Comparison of ENCODE assay signal across 8 mouse cellular contexts in the genomic region with DNA sequence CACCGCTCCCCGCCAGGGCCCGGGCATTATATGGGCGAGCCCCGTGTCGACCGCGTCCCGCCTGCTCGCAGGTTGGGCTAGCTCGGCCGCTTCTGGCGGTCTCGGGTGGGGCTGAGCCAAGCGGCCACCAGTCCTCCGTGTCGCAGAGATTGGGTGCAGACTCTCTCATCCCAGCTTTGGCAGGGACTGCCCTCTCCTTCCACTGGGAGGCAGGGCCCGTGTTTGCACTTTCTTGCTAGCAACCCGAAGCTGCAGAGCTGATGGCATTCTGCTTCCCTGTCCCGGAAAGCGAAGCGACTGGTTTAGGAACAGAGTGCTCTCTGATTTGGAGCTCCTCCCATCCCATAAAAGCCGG. TPM values are rescaled to one million over a fixed set of nuclear protein-coding genes. Genes with fewer than 3 reads are reported as not detected.
DNase-seq lines count a peak whose midpoint lies in the region; ATAC-seq and TF ChIP-seq lines count a peak whose summit lies in the region.

No protein-coding gene starts in this region.

- no peak for DNase-seq in left cerebral cortex, adult 2 months (ENCODE audit: extremely low spot score in 1 of 2, low spot score in 2 of 2)
- no peak for DNase-seq in left cerebral cortex, postnatal 25 days (ENCODE audit: low spot score in 2 of 2)
- DNase-seq in brain, adult 2 months (ENCODE audit: low read depth, low spot score) = peak; percentile 79
- no peak for DNase-seq in right cerebral cortex, adult 2 months (ENCODE audit: low spot score in 2 of 2)
- DNase-seq in thymus, postnatal 25 days = no peak
- no peak for DNase-seq in kidney, adult 18-20 months

- ATAC-seq in granulocyte monocyte progenitor cell, adult 5-6 weeks (replicated peaks; ENCODE audit: poor library complexity, severe bottlenecking) = peak; percentile 4; the same call in 1 of the 2 replicates
- peak; percentile 6 for ATAC-seq in megakaryocyte, adult 5-6 weeks (ENCODE audit: poor library complexity, severe bottlenecking)

- H3K4me3 ChIP-seq in left cerebral cortex, adult 2 months = peak overlapping the region; percentile 98

- H3K27ac ChIP-seq in left cerebral cortex, adult 2 months = peak overlapping the region; percentile 99

- intact Hi-C loops in left cerebral cortex, adult 2 months (cut with DNase I) = loop anchor here (5.0 kb wide), 1 partner anchor 674 kb away; a partner anchor contains a TSS
- intact Hi-C loops in left cerebral cortex, postnatal 25 days (cut with DNase I) = loop anchor here (5.0 kb wide), 1 partner anchor 81 kb away; a partner anchor contains a TSS

- peak; percentile 10 for TF ChIP-seq CTCF in left cerebral cortex, adult 2 months (IDR thresholded peaks at IDR 0.05)

RNA-seq across cellular contexts. Expression of a gene that starts 0.5 kb away (rescaled TPM):
- total RNA-seq in left cerebral cortex, adult 2 months (2021) = 10 to 100 TPM; 19.3 to 19.9 TPM
- total RNA-seq in left cerebral cortex, postnatal 25 days (2021) = 10 to 100 TPM; 16.7 to 17.5 TPM
- 49.7 and 59.8 TPM in 2 replicates for total RNA-seq in granulocyte monocyte progenitor cell, adult 5-6 weeks (2014; fragmentation: Nextera tagmentation)
- 43.6 and 49.9 TPM in 2 replicates for total RNA-seq in granulocyte monocyte progenitor cell, adult 5-6 weeks (2017)
- 59.9 and 65.9 TPM in 2 replicates for total RNA-seq in megakaryocyte, adult 5-6 weeks (2015)
- 75.8 and 89.9 TPM in 2 replicates for total RNA-seq in megakaryocyte, adult 5-6 weeks (2017)

RNA-seq across cellular contexts. Expression of a gene that starts 1.2 kb away (rescaled TPM):
- 10 to 100 TPM; 16.9 to 17.4 TPM for total RNA-seq in left cerebral cortex, adult 2 months (2021)
- 10 to 100 TPM; 15.6 to 17.7 TPM for total RNA-seq in left cerebral cortex, postnatal 25 days (2021)
- total RNA-seq in granulocyte monocyte progenitor cell, adult 5-6 weeks (2014; fragmentation: Nextera tagmentation) = 45.5 and 51.4 TPM in 2 replicates
- total RNA-seq in granulocyte monocyte progenitor cell, adult 5-6 weeks (2017) = 82.0 and 83.2 TPM in 2 replicates
- total RNA-seq in megakaryocyte, adult 5-6 weeks (2015) = 35.8 and 39.9 TPM in 2 replicates
- total RNA-seq in megakaryocyte, adult 5-6 weeks (2017) = 46.2 and 48.4 TPM in 2 replicates
